Mouse (Mus musculus): Measurements from ENCODE around the gene Myo18a.

Myo18a gene

DNA sequence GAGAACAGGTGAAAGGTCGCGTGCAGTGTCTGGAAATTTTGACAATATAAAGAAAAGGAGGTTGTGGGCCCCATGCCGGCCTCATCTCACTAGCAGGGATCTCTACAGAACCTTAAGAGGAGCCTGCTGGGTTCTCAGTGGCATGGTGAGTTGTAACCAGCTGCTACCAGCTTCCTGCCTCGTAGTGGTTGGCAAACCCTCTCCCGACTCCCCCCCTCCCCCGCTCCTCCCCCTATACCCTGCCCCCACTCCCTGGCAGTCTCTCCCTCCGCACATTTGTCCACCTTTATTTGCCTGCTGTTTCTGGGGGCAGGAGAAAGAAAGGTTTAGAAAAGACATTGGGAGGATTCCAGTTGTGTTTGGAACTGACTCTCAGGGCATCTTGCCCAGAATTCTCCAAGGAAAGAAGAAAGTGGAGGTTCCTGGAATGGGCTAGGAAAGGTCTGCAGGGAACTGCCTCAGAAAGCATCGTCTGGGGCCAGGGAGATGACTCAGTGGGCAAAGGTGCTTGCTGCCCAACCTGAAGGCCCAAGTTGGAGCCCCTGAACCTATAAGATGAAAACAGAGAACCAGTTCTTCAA, 138.8 kb downstream of the Myo18a start:
- no peak for DNase-seq

DNA sequence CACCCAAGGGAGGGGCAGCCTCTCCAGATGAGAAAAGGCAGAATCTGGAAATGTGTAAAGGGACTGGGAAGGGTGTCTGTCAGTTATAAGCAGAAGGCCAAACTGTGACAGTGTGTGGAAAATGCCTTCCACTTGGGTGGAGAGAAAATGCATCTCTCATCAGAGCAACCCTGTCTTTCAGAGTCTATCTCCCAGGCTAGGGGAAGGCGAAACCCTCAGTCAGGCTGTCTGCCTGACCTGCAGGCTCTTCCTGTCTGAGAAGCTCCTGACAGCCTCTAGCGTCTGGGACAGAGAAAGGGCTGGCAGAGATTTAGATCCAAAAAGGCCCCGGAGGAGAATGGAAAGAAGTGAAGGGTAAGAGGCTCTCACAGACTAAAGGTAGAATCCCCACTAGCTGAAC, 140.7 kb downstream of the Myo18a start:
- no peak for DNase-seq

DNA sequence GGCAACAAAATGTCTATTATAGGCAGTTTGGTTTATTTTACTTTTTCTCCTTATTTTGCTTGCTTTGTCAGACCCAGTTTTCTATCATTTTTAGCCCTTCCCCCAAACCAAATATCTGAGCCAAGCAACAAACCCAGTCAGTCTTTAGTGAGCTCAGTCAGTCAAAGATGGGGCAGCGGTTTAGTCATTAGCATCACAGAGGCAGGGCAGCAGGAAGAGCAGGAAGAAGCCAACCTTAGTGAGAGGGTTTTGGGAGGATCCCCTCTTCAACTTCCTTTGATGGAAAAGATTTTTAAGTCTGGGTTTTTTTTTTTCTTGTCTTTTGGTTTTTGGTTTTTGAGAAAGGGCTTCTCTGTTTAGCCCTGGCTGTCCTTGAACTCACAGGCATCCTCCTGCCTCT, 141.7 kb downstream of the Myo18a start:
- no peak for DNase-seq

DNA sequence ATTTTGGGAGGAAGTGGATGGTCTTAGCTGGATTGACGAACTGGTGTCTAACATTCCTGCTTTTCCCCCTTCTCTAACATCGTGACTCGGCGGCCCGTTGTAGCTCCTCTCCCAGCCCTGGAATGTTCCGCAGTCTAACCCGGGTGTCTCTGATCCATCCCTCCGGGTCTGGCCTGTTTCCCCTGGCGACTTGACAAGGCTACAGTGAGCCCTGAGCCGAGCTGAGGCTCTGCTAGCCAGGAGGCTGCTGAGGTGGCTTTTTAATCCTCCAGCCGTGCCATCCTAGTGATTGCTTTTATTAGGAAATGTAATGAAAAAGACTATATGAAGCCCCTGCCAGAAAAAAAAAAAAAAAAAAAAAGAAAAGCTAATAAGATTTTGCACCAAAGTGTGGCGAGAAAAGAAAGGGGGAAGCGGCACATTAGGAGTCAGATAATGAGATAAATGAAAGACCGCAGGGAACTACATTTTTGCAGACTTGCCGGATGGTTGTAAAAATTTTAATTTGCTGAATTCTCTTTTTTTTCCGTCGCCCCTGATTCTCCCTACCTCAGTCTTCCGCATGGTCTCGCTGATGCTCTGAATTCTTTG, 143.1 kb downstream of the Myo18a start:
- DNase-seq: no peak

DNA sequence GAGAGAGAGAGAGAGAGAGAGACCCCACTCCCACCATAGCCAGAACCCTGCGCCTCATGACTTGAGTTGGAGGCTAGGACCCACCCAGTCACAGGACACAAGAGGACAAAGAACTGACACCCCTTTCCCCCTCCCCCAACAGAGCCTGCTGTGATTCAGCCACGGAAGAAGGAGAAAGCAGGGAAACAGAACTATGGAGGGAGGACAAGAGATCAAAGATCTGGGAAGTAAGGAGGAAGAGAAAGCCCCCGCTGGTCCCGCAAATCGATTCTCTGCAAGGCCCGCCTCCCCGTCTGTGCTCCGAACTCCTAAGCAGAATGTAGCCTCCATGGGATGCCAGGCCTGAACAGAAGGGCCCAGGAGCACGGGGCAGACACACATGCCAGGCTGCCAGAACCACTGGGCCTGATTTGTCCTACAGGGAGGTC, 143.7 kb downstream of the Myo18a start:
- DNase-seq: no peak

DNA sequence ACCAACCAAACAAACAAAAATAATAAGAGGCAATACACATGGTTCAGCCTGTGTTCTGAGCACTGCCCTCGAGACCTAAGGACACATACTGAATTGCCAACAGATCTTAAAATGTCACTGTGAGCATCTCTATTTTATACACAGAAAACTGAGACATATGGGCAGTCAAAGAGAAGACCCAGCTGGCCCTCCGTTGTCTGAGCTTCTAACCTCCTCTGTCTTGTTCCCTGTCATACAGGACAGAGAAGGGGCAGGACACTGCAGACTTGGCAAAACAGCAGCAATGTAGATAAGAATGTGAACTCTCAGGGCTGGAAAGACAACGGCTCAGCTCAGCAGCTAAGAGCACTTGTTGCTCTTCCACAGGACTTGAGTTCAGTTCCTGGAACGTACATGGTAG, 145.4 kb downstream of the Myo18a start:
- no peak for DNase-seq

DNA sequence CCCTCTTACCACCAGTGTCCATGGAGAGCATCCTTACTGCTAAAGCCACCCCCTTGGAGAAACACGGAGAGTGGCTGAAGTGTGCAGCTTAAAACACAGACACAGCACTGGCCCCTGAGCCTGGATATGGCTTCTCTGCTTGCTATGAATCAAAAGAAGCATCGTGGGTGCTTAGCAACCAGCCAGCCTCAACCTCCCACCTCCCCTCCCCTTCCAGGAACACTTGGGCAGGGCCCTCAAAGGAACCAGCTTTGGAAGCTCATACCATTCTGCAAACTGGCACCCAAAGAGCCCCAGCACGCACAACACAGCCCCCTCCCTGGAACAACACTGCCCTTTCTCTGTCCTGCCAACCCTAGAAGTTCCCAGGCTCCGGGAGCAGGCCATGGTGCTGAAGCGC, 146.3 kb downstream of the Myo18a start:
- DNase-seq: no peak

DNA sequence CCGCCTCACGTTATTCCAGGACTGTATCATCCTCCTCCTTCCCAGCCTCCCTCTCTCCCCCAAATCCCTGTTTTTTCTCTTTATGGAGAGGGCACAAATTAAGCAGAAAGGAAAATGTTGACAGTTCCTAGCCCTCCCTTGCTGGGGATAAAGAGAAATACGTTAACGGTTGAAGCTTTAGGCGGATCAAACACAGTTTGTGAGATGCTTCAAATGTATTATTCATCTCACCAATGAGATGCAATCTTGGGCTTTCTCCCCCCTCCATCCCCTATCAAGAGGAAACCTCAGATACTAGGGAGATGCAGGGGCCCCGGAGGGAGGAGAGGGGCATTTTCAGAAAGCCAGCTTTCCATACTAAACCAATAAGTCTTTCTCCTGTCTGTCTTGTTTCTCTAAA, 146.7 kb downstream of the Myo18a start:
- DNase-seq: no peak

DNA sequence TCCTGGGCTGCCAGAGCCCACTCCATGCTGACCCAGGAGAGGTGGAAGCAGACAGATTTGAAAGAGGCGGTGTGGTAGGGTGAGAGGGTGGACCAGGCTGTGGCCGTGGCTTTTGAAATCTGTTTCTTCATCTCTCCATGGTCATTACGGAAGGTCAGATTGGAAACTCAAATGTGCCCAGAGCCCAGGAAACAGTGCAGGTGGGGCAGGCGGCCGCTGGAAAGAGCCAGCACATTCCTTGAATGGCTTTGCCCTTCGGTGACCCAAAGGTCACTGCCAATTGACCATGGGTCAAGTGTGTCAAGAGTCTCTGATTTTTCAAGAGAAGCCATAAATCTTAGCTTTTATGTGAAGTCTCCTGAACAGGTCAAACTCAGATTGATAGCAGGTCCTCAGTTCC, 150.5 kb downstream of the Myo18a start:
- no peak for DNase-seq

DNA sequence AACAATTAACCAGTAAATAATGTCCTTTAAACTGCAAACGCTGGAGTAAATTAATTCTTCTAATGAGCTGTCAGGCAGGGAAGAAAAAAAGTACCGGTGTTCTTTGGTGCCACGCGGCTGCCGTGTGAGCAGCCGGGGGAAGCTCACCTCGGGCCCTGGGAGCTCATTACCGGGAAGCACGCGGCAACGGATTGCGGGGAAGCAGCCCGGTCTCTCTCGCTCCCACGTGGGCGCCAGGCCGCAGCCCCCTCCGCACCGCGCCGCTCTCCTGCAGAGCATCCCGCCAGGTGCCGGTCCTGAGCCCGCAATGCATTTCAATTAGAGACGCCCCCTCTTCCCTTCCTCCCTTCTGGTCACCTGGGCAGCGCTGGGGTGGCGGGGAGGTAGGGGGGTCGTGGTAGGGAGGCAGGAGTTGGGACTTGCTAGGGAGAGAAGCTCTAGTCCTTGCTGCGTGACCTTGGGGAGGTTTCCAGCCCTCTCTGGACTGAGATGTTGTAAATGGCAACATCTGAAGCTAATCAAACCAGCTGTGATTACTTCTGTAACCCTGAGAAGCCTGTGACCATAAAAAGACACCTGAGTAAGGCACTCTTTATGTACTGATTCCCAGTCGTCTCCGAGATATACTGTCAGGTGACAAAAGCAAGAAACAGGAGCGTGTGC, 151.7 kb downstream of the Myo18a start:
- DNase-seq: no peak
